Mouse (Mus musculus): ENCODE measurements around the gene Tcea2.

The Tcea2 gene

DNA sequence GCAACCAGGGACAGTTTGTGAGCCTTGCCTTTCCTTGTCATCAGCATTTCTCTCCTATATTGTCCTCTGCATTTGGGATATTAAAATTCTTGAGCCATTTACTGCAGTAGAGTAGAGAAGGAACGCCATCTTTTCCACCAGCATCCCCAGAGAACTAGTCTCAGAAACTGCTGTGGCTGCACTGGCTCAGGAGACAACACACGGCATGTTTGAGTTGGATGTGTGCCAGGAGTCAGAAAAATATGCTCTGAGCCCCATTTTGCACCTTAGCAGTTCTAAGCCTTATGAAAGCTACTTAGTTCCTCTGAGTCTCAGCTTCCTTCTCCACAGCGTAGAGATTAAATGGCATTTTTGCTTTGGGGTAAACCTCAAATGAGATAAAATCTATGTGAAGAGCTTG, 36.9 kb downstream of the Tcea2 start:
- DNase-seq: no peak

GRCm38 (mm10) chr2:181720061-181720460, 40.0 kb downstream of the Tcea2 start:
- DNase-seq: no peak

- DNase-seq: no peak
Measured at GRCm38 (mm10) chr2:181721200-181721599, 41.1 kb downstream of the Tcea2 start.

DNA sequence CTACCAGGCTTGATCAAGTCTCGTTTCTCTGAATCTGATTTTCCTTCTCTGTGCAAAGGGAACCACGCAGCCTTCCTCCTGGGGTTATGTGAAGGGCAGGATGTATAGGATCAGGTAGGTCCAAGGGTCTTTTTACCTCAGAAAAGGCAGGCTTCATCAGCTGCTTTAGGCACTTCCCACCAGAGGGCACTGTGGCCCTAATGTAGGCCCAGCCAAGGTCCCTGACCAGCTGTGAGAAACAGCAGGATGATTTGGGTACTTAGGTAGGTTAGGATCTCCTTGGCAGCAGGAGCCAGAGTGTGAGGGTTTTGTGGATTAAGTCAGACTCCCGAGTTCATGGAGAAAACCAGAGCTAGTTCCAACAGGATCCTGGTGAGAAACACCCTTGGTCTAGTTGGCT, 42.1 kb downstream of the Tcea2 start:
- DNase-seq: peak; percentile 30

GRCm38 (mm10) chr2:181727659-181728262, 47.7 kb downstream of the Tcea2 start:
- DNase-seq: no peak

DNA sequence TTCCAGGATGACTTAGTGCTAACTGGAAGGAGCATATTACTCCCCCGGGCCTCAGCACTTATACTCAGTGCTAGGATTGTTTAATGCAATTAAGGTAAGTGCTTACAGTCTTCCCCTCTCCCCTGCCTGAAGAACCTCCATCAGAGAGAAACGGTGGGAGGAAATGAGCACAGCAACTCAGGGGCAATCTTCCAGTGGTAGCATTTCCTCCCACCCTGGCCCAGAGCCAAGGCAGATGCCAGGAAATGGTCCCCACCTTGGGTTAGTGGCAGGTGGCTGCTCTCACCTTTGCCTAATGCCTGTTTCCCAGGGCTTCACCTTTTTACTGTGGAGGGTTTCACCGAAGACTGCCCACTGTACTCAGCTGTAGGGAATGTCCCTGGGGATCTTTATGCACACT, 49.9 kb downstream of the Tcea2 start:
- peak; percentile 53 for DNase-seq
